Mouse (Mus musculus) megakaryocyte, embryonic 14.5 days (primary cell): ENCODE measurements around the gene Myadm.

Source experiments
- FLI1 ChIP-seq: IDR thresholded peaks from 2 replicates; pipeline ENCODE4 v1.6.1; 2012; ENCODE audit warnings: low read length, inconsistent platforms, mixed read lengths
- GATA1 ChIP-seq: IDR thresholded peaks from 3 replicates; pipeline ENCODE4 v1.6.1; 2012; ENCODE audit warnings: mixed read lengths, low read length, inconsistent platforms, borderline replicate concordance

GRCm38 (mm10) chr7:3317704-3318103, 28.8 kb downstream of the Myadm start:
- TF ChIP-seq FLI1: no peak
- no peak for TF ChIP-seq GATA1
